Mouse (Mus musculus): ENCODE data around the gene Nab1. TPM values are rescaled to one million over a fixed set of nuclear protein-coding genes. Genes with fewer than 3 reads are reported as not detected.

The Nab1 gene
- total RNA-seq, 2 experiments from 2014 or later = 33.9 to 35.4 TPM

DNA sequence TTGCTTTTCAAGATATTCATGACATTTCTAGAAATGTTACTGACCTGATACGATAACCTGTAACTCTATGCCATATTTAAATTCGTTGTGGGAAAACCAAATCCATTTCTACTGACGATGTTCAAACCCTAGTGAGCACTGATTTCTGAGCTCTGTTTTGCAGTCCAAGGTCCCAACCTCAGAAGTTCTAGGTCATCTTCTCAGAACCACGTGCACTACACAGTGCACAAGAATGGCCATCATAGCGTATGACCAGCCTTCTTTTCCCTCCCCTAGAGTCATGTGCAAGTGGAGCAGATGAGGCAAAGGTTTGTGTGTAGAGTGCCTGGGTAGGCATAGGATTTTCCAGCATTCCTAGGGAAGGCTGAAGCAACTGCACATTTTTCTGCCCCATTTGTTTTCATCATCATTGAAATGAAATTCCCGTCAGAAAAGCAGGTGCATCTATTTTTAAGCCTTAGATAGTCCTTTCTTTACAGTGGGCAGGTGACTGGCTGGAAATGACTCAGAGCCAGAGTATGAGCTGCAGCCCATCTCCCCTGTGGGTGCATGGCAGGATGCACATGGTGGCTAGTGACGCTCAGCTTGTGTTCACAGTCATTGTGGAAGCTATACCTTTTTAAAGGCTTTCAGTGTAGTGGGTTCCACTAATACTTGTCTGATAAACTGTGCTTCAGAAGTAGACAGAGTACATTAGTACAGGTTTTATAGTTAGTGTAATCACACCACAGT is 81.2 kb downstream of the Nab1 start:
- intact Hi-C loops (cut with DNase I) = no loop called here
- no peak for DNase-seq

Other genes with a start within 250 kb of the Nab1 start
- 1 to 10 TPM; 7.7 to 8.8 TPM for gene Nemp2, start 130.0 kb upstream of the Nab1 start, total RNA-seq (2021)
- gene Mfsd6, start 226.8 kb upstream of the Nab1 start, total RNA-seq (2021) = 10 to 100 TPM; 54.1 to 57.5 TPM